Mouse (Mus musculus) ES-Bruce4 (cell line): ENCODE results near the gene Tmf1. TPM values are rescaled to one million over a fixed set of nuclear protein-coding genes. Genes with fewer than 3 reads are reported as not detected.

Source experiments
- H3K27ac ChIP-seq: 2 replicates; pipeline ENCODE4 v1.5.1; 2012; ENCODE audit warnings: low read length, inconsistent platforms; ENCODE audit not compliant: insufficient read depth
- H3K27me3 ChIP-seq: 2 replicates; pipeline ENCODE4 v1.6.1; 2012; ENCODE audit warnings: mild to moderate bottlenecking, low read length, inconsistent platforms; ENCODE audit not compliant: control insufficient read depth, poor library complexity, insufficient read depth, severe bottlenecking
- H3K36me3 ChIP-seq: 2 replicates; pipeline ENCODE4 v1.6.1; 2012; ENCODE audit warnings: inconsistent platforms, mild to moderate bottlenecking, low read length, moderate library complexity; ENCODE audit not compliant: control insufficient read depth, poor library complexity, insufficient read depth, severe bottlenecking
- H3K4me1 ChIP-seq: one replicate; pipeline ENCODE4 v1.8.1; 2011; ENCODE audit warnings: low read length; ENCODE audit not compliant: control insufficient read depth, insufficient read depth
- H3K4me3 ChIP-seq: 2 replicates; pipeline ENCODE4 v1.5.1; 2011; ENCODE audit warnings: low read depth, mild to moderate bottlenecking, low read length
- H3K9ac ChIP-seq: 2 replicates; pipeline ENCODE4 v1.6.1; 2012; ENCODE audit warnings: low read depth, mild to moderate bottlenecking, inconsistent platforms; ENCODE audit not compliant: poor library complexity, severe bottlenecking
- H3K9me3 ChIP-seq: replicated peaks from 2 replicates; pipeline ENCODE4 v1.6.1; 2012; ENCODE audit warnings: mild to moderate bottlenecking, low read length, inconsistent platforms; ENCODE audit not compliant: control insufficient read depth, poor library complexity, insufficient read depth, severe bottlenecking
- CTCF ChIP-seq: IDR thresholded peaks from one replicate; pipeline ENCODE4 v1.8.1; 2011; ENCODE audit warnings: low read depth, low read length
- EP300 ChIP-seq: IDR thresholded peaks from 2 replicates; pipeline ENCODE4 v1.6.1; 2011; ENCODE audit warnings: low read depth, low read length; ENCODE audit not compliant: insufficient read depth
- POLR2A ChIP-seq: IDR thresholded peaks from one replicate; pipeline ENCODE4 v1.8.1; 2011; ENCODE audit warnings: low read length; ENCODE audit not compliant: insufficient read depth
- polyA plus RNA-seq: library from polyadenylated mRNA; stranded (reverse); fragments of >200 nt; gene quantifications from 2 replicates; pipeline ENCODE4 v1.2.4, GENCODE M21; 2011; ENCODE audit warnings: low read depth; ENCODE audit not compliant: missing spikeins, insufficient read depth, insufficient read length

The Tmf1 gene
- polyA plus RNA-seq, 1 experiment: 52.4 TPM

DNA sequence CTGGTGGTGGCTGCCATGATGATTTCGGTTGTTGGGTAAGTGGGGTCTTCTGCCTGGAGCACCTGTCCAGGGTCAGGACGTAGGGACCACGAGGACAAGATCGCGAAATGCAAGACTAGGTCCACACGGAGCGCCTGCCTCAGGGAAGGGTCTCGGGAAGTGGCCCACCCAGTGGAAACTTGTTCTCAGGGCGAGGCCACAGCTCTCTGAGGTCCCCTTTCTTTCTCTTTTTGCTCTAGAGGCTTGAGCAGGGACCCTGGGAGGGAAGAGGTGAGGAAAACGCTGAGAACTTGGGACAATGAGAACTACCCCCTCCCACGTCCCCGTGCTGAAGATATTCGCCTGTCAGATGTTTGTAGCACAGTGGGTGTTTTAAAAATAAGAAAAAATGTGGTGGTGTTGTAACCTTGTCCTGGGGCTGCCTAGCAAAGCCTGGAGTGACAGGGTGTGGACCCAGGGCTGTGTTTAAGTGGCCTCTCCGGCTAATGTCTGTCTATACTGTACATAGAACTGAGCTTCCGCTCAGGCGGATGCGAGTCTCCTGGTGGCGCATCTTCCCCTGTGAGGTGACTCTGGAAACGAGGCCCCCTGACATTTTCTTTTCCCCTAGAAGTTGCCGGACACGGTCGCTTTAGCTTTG lies 32.2 kb upstream of the Tmf1 start:
- Histone ChIP-seq H3K27ac (no peak overlapping the region), H3K36me3 (no peaks in the 10 kb centered on the region), H3K4me1 (no peaks in the 10 kb centered on the region)

DNA sequence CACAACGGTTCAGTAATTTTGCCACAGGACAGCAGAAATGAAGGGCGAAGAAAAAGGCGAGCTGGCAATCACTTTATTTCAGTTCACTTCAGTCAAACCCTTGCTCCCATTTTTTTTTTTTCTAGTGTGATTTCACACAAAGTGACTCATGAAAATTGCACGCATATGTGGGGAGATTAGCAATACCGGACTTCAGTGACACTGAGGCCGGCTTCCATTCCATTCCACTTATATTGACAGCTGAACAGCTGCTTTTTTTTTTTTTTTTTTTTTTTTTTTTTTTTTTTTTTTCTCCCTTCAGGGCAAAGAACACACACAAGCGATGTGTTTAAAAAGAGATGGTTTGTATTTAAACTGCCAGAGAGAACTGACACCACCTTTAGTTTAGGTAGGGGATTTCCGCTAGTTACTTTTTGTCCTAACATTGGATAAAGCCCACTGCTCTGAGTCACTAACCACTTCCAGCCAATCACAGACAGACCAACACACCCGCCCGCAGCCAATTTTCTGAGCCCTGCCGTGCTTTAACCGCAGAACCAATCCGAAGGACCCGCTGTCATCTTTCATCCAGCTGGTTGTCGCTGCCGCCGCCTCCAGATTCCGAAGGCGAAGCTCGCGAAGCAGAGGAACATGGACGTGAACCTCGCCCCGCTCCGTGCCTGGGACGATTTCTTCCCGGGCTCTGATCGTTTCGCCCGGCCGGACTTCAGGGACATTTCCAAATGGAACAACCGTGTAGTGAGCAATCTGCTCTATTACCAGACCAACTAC lies 31.5 kb upstream of the Tmf1 start, which contains the start of gene Arl6ip5:
Gene Arl6ip5, plus strand, starts transcription at position 499 of the 771 bp plus-strand sequence.
- TF ChIP-seq POLR2A (peak; percentile 12), EP300 (no peak), CTCF (no peak)
- H3K4me1 ChIP-seq: no peaks in the 10 kb centered on the region

More for the DNA sequence above, 32.2 kb upstream of the Tmf1 start:
- Histone ChIP-seq H3K9ac (peak overlapping the region; percentile 70), H3K4me3 (peak overlapping the region; percentile 90), H3K27me3 (no peaks in the 10 kb centered on the region), H3K9me3 (no peaks in the 10 kb centered on the region; the same call in 1 of the 2 replicates)
- TF ChIP-seq EP300 (no peak), POLR2A (no peak), CTCF (no peak)

DNA sequence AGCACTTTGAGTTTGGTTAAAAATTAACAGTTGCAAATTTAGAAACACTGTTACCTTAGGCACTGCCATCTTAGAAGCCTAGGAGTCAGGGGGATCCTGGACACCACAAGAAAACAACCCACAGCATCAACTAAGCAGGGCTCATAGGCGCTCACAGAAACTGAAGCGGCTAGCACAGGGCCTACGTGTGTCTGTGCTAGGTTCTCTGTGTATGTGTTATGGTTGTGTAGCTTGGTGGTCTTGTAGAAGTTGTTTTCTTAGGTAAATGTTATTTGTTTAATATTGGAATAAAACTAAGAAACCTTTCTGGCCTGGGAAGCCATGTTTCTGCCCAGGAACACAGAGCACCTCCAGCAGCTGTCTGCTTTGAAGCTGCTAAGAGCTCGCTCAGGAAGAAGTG lies 30.8 kb upstream of the Tmf1 start:
- Histone ChIP-seq H3K36me3 (no peaks in the 10 kb centered on the region), H3K9me3 (no peaks in the 10 kb centered on the region), H3K4me3 (no peak overlapping the region), H3K27me3 (no peaks in the 10 kb centered on the region), H3K9ac (peak overlapping the region; percentile 40; the same call in 1 of the 2 replicates), H3K27ac (peak overlapping the region; percentile 57; the same call in 1 of the 2 replicates), H3K4me1 (no peaks in the 10 kb centered on the region)
- TF ChIP-seq CTCF (no peak), EP300 (no peak), POLR2A (no peak)

More for the DNA sequence above, 31.5 kb upstream of the Tmf1 start, which contains the start of gene Arl6ip5:
- peak within 1 kb of the TSS; percentile 90 for H3K4me3 ChIP-seq
- no peaks in the 10 kb centered on the region for H3K27me3 ChIP-seq
- H3K27ac ChIP-seq: peak within 1 kb of the TSS; percentile 57; the same call in 1 of the 2 replicates
- peak within 1 kb of the TSS; percentile 70 for H3K9ac ChIP-seq
- no peaks in the 10 kb centered on the region for H3K36me3 ChIP-seq
- H3K9me3 ChIP-seq: no peaks in the 10 kb centered on the region; the same call in 1 of the 2 replicates

DNA sequence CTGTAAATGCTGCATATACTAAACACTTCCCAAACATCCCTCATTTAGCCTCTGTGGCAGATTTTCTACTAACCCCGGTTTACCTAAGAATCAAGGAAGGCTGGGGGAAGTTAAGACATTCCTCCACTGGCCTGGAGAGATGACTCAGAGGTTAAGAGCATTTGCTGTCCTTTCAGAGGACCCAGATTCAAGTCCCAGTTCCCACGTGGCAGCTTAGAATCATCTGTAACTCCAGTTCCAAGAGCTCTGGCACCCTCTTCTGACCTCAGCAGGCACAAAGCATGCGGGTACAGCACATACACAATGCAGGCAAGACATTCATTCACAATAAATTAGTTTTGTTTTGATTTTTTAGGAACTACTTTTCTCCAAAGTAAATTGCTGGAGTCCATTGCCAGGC lies 30.3 kb upstream of the Tmf1 start:
- no peaks in the 10 kb centered on the region for H3K27me3 ChIP-seq
- H3K9me3 ChIP-seq: no peaks in the 10 kb centered on the region
- no peaks in the 10 kb centered on the region for H3K36me3 ChIP-seq
- H3K4me3 ChIP-seq: no peak overlapping the region
- peak overlapping the region; percentile 40; the same call in 1 of the 2 replicates for H3K9ac ChIP-seq
- TF ChIP-seq EP300: no peak
- no peak for TF ChIP-seq POLR2A
- peak; percentile 36 for TF ChIP-seq CTCF
- H3K27ac ChIP-seq: peak overlapping the region; percentile 94
- H3K4me1 ChIP-seq: no peaks in the 10 kb centered on the region

DNA sequence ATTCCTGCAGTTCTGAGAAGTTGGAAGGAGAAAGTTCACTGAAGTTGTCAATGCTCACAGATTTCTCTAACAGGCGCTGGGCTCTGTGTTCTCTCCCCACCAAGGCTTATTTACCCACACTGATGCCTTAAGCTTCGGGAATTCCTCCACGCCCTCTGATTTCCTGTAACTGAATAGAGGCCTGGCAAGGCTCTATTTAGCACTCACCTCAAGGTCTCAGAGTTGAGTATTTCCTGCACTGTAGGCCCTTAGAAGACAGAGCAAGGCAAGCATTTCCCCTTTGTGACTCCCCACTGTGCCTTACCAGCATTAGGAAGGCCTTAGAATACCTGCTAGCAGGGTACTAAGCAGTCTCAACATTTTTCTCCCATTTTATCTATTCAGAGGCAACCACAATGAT lies 29.5 kb upstream of the Tmf1 start:
- H3K27ac ChIP-seq: peak overlapping the region; percentile 94

DNA sequence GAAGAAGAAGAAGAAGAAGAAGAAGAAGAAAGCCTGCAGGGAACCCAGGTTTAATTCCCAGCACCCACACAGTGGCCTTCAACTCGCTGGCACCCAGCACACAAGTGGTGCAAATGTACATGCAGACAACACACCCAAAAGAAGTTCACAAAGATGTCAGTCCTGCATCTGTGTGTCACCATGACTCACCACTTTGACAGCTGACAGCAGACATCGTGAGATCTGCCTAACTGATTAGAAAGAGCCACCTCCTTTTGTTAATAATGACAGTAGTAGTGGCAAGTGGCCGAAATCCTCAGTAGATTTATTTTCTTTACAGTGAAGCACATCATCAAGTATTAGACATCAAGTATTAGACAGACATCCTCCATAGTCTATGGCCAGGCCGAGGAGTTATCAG lies 28.2 kb upstream of the Tmf1 start:
- H3K27ac ChIP-seq: peak overlapping the region; percentile 85; the same call in 1 of the 2 replicates
- H3K4me3 ChIP-seq: no peak overlapping the region
- H3K9ac ChIP-seq: no peak overlapping the region
- H3K9me3 ChIP-seq: no peaks in the 10 kb centered on the region
- H3K4me1 ChIP-seq: peaks cover 1% of the 10 kb centered on the region
- no peaks in the 10 kb centered on the region for H3K27me3 ChIP-seq
- peaks cover 2% of the 10 kb centered on the region for H3K36me3 ChIP-seq
- TF ChIP-seq POLR2A (no peak), EP300 (0 out of 2 replicates have a peak, but pooled peaks have one; percentile 16)

More for the DNA sequence above, 29.5 kb upstream of the Tmf1 start:
- no peaks in the 10 kb centered on the region for H3K9me3 ChIP-seq
- no peak overlapping the region for H3K4me3 ChIP-seq
- peak overlapping the region; percentile 40; the same call in 1 of the 2 replicates for H3K9ac ChIP-seq
- no peak for TF ChIP-seq CTCF
- peak; percentile 25; the same call in 1 of the 2 replicates for TF ChIP-seq EP300
- no peaks in the 10 kb centered on the region for H3K4me1 ChIP-seq
- H3K36me3 ChIP-seq: no peaks in the 10 kb centered on the region
- no peaks in the 10 kb centered on the region for H3K27me3 ChIP-seq
